Mouse (Mus musculus) natural killer cell, adult 2 months (primary cell): ENCODE measurements at regions not wholly inside any gene's neighbourhood (a gene's known extent, or its start where the extent isn't known, plus 50 kb on each side); places are given as distances from the start of the nearest gene placed in this dataset.
A peak's percentile ranks its signal among the peaks of the same experiment; 100 is the strongest.

Source experiments
- DNase-seq, 2 experiments: peaks; one replicate each; pipeline ENCODE4 v3.0.0; 2022; ENCODE audit warnings: low spot score in 2 of 2

DNA sequence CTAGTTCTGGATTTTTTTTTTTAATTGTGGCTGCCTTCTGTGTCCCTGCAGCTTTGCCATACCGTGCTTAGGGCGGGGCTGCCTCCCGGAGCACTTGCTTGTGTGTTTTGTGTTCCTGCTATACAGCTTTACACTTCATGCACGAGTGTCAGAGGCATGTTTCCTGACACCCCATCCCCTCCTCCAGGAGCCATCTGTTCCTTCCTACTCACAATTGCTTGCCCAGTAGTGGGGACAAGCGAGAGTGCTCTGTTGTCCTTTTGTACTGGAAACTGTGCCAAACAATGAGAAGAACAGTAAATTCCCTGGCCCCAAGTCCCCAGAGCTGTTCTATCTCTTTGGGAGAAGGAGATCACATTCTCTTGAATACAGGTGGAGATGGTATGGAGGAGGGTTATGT lies 53.5 kb downstream of the Csf2 start:
- no peak for DNase-seq

DNA sequence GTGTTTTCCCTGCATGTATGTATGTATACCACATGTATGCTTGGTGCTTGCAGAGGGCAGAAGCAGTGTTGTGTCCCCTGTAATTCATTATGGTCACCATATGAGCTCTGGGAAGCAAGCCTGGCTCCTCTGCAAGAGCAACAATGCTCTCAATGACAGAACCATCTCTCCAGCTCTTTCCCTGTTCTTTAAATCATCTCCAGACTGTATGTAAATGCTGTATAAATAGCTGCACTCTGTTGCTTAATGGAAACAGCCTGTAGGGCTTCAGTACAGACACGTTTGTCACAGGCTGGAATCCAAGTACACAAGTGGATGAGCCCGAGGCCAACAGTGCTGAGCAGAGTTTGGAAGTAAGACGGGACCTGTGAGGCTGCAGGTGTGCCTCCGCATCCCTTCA lies 54.7 kb downstream of the Csf2 start:
- no peak for DNase-seq

DNA sequence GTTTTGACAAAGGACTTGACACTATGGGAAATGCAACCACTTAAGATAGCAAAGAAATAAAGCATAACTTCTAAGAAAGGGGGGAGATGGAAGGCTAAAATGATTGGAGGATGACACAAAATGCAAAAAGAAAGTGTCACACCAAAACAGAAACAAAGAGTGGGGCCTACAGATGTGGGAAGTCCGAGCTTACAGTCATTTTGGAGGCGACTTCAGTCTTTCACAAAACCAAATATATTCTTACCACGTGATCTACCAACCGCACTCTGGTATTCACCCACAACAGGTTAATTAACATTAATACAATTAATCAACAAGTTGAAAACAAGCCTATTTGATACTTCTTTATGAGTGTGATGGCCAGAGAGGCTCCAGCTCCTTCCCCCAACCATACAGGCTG lies 57.2 kb downstream of the Csf2 start:
- DNase-seq, result no peak

DNA sequence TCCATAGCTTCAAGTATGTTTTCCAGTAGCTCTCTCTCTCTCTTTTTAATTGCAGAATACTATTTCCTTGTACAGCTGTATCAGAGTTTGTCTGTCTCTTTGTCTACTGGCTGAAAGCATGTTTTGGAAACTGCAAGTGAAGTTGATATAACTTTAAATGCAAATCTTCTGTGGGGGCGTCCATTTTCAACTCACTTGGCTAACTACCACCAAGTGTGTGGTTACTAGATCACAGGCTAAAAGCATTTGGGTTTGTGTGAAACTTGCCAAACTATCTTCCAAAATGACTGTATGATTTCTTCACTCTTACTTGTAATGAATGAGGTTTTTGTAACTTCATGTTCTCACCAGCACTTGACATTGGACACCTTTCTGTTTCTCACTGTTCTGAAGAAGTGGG lies 61.6 kb downstream of the Csf2 start:
- DNase-seq, result no peak

DNA sequence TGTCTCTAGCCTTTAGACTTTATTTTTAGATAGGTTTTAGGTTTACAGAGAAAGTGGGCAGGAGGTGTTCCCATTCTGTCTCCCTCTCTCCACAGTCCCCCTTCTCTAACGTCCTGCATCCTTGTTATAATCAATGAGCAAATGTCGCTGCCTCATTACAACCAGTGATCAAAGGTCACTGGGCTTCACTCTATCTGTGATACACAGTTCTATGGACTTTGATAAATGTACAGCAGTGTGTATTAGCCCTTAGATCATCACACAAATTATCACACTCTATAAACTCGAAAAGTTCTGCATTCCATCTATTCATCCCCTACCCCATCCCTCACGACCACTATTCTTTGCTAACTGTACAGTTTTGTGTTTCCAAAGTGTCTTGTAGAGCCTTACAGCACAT lies 62.1 kb downstream of the Csf2 start:
- DNase-seq, result no peak

DNA sequence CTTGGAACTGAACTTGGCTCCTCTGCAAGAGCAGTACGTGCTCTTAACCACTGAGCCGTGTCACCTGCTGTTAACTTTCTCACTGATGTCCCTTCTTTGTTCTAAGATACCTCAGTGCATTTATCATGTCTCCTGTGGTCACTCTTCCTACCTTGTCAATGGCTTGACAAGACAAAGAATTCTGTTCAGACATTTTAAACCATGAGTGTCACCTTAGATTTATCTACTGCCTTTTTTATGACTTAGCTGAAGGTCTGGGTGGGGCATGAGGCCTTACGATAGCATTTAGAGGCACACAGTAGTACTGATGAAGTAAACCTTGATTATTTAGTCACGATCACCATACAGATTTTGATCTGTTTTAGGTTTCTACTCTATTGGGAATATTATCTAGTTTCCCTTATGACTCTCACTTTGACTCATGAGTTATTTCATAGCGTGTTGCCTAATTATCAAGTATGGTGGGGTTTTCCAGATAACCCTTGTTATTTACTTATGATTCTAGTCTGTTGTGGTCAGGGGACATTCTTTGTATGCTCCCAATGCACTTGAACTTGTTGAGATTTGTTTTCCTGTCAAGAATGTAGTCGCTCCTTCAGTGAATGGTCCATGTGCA lies 63.6 kb downstream of the Csf2 start:
- no peak for DNase-seq

DNA sequence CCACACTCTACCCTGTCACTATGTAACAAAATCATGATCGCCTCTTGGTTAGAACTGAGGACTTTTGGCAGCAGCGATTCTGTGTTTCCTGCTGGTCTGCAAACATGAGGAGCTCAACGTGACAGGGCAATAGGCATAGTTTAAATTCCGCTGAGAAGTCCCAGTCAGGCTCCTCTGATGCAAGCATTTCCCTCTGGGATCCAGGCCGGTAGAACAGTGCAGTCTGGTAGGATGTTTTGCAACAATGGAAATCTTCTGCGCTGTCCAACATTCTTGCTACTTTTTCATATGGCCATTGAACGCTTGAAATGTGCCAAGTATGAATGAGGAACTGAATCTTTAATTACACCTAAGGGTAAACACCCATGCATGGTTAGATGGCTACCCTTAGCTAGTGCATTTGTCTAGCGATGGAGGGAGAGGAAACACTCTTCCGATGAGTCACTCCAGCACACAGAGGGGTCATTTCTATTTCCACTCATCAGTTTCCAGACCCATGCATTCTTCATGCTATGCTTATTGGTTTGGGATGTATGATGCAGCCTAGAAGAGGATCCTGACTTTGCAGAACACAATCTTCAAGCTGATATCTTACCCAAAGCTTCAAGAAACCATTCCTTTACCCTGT lies 67.7 kb downstream of the Csf2 start:
- peak in 1 of 2 experiments; percentile 14 for DNase-seq
